Mouse (Mus musculus) embryonic facial prominence, embryonic 10.5 days (tissue): ENCODE data around the gene Rpn2. TPM values are rescaled to one million over a fixed set of nuclear protein-coding genes. Genes with fewer than 3 reads are reported as not detected.
A peak's percentile ranks its signal among the peaks of the same experiment; 100 is the strongest.

Source experiments
- DNase-seq: peaks from one replicate; pipeline ENCODE4 v3.0.0-alpha.2; 2017; ENCODE audit warnings: low spot score
- H3K27ac ChIP-seq: fragments of 300-500 bp; sonication (generic); replicated peaks from 2 replicates; pipeline ENCODE4 v1.5.1; 2016; ENCODE audit warnings: mild to moderate bottlenecking
- H3K27me3 ChIP-seq: fragments of 300-500 bp; sonication (generic); replicated peaks from 2 replicates; pipeline ENCODE4 v1.6.1; 2016; ENCODE audit warnings: low read depth, mild to moderate bottlenecking; ENCODE audit not compliant: poor library complexity, severe bottlenecking
- H3K36me3 ChIP-seq: fragments of 300-500 bp; sonication (generic); replicated peaks from 2 replicates; pipeline ENCODE4 v1.6.1; 2016; ENCODE audit warnings: mild to moderate bottlenecking, moderate library complexity
- H3K4me1 ChIP-seq: fragments of 300-500 bp; sonication (generic); 2 replicates; pipeline ENCODE4 v1.6.1; 2016
- H3K4me3 ChIP-seq: fragments of 300-500 bp; sonication (generic); 2 replicates; pipeline ENCODE4 v1.5.1; 2016; ENCODE audit warnings: mild to moderate bottlenecking, moderate library complexity
- H3K9me3 ChIP-seq: fragments of 300-500 bp; sonication (generic); 2 replicates; pipeline ENCODE4 v1.6.1; 2016; ENCODE audit warnings: mild to moderate bottlenecking
- WGBS: fragments of 180-500 bp; shearing (Covaris S2); methylation state at CpG from one replicate; pipeline ENCODE4 v1.1.7; 2016; 5-methylcytosine and 5-hydroxymethylcytosine counted together
- polyA plus RNA-seq: library from polyadenylated mRNA; unstranded; fragments of >200 nt; fragmentation: Nextera tagmentation; extraction: Ambion mirVana; gene quantifications from 2 replicates; pipeline ENCODE4 v1.2.1, GENCODE M21; 2016

Gene Rpn2
- polyA plus RNA-seq, 1 experiment from 2014 or later, result 266 TPM

GRCm38 (mm10) chr2:157288996-157289395 is 10.2 kb downstream of the Rpn2 start:
- no peak overlapping the region for H3K4me3 ChIP-seq
- H3K4me1 ChIP-seq, result peaks cover 11% of the 10 kb centered on the region
- peaks cover 100% of the 10 kb centered on the region for H3K36me3 ChIP-seq
- no peaks in the 10 kb centered on the region for H3K9me3 ChIP-seq
- no peak for DNase-seq
- no peak overlapping the region for H3K27ac ChIP-seq
- 89% methylated on average over 5 of the region's 5 CpGs for WGBS
- no peaks in the 10 kb centered on the region for H3K27me3 ChIP-seq

DNA sequence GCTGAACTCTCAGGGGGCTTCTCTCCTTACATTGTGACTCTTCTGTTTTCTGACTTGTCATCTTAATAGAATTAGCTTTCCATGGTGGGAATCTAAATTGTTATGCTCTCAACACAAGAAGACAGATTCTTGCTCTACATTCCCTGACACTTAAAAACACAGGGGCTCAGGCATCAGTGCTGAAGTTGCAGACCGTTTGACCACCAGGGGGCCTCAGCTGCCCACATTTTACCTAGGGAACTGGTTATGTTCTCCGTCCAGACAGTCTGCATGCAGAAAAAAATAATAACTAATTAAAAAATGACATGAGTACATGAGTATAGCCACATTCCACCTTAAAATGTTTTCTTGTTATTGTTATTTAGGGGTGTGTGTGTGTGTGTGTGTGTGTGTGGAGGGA is 13.3 kb downstream of the Rpn2 start:
- no peak overlapping the region for H3K27ac ChIP-seq
- H3K27me3 ChIP-seq, result no peaks in the 10 kb centered on the region
- peak; percentile 78 for DNase-seq
- peaks cover 100% of the 10 kb centered on the region for H3K36me3 ChIP-seq
- peaks cover 9% of the 10 kb centered on the region for H3K4me1 ChIP-seq
- H3K9me3 ChIP-seq, result no peaks in the 10 kb centered on the region
- no peak overlapping the region for H3K4me3 ChIP-seq
- WGBS, result 30% methylated on average over 2 of the region's 2 CpGs

DNA sequence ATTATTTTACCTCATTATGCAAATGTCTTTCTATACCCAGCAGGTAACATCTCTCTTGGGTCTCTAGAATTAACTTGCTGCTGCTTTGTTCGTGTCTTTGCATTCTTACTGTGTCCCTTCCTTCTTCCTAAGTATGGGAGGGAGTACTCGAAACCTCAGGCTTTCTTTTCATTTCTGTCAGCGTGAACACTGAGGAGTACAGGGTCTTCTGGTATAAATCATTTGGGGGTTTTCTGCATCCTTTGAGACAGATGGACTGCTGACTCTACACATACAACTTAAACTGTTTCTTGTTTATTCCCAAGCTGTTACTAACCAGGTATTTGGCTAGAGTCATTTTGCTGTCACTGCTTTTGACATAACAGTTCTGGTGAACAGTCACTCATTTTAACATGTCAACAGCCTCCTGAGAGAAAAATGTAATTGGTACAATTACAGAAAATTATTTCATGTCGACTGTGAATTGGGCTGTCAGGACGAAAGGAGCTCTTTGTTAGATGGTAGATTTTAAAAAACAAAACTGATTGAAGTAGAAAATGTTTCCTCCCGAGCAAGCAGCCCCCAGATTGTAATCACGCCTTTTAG is 17.4 kb downstream of the Rpn2 start:
- DNase-seq, result no peak
- Histone ChIP-seq H3K36me3 (peaks cover 99% of the 10 kb centered on the region), H3K9me3 (no peaks in the 10 kb centered on the region), H3K27ac (no peak overlapping the region), H3K27me3 (no peaks in the 10 kb centered on the region), H3K4me3 (no peak overlapping the region), H3K4me1 (peaks cover 8% of the 10 kb centered on the region; the same call in 1 of the 2 replicates)
- WGBS, result 68% methylated on average over 7 of the region's 7 CpGs

GRCm38 (mm10) chr2:157300051-157300450 is 21.2 kb downstream of the Rpn2 start:
- H3K36me3 ChIP-seq, result peaks cover 99% of the 10 kb centered on the region

GRCm38 (mm10) chr2:157303096-157303495 is 24.3 kb downstream of the Rpn2 start:
- Histone ChIP-seq H3K36me3 (peaks cover 98% of the 10 kb centered on the region), H3K27ac (no peak overlapping the region), H3K4me1 (0 out of 2 replicates have a peak, but pooled peaks cover 3% of the 10 kb centered on the region), H3K27me3 (no peaks in the 10 kb centered on the region), H3K4me3 (no peak overlapping the region), H3K9me3 (no peaks in the 10 kb centered on the region)
- no peak for DNase-seq
- 78% methylated on average over 9 of the region's 9 CpGs for WGBS

More at GRCm38 (mm10) chr2:157300051-157300450, 21.2 kb downstream of the Rpn2 start:
- no peak for DNase-seq
- 94% methylated on average over 6 of the region's 6 CpGs for WGBS
- H3K27ac ChIP-seq, result no peak overlapping the region
- H3K27me3 ChIP-seq, result no peaks in the 10 kb centered on the region
- no peaks in the 10 kb centered on the region for H3K9me3 ChIP-seq
- peaks cover 4% of the 10 kb centered on the region; the same call in 1 of the 2 replicates for H3K4me1 ChIP-seq
- no peak overlapping the region for H3K4me3 ChIP-seq

DNA sequence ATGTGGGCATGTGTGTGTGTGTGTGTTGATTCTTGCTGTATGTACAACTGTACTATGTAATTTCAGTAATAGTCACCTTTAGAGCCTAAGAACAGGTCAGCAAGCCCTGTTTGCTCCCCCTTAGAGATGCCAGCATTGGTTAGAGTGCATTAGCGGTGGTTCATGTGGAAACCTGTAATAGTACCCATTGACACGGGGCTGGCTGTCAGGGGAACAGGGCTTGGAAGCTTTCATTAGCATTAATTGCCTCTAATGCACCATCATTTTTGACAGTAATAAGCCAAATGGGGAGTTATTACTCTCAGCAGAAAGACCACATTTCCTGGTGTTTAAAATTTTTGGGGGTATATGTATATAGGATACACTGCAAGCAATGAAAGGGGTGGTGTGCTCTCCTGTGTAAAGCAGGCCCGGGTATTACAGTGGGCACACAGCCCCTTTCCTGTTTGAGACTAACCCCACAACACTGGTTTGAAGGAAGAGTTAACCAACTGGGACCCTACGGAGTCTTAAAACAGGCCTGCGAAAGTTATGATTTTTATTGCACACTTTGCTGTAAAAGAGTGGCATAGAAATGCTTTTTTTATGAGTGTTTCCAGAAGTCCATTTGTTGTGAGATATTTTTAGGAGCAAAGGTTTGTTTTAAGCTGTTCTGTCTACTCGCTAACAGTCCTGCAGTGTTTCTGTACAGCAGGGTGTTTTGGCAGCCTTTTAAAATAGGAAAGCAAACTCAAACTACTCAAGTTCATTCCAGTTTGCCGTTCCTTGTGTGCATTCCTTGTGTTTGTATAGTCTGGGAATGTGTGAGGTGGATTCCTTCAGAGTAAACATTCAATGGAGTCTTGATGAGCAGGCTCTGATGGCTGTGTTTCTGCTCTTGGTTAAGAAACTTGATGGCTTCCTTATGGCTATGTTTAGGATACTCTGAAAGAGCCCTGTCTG is 27.5 kb downstream of the Rpn2 start:
- H3K36me3 ChIP-seq, result peaks cover 99% of the 10 kb centered on the region
- H3K9me3 ChIP-seq, result no peaks in the 10 kb centered on the region
- no peak for DNase-seq
- 86% methylated on average over 7 of the region's 7 CpGs for WGBS
- H3K27ac ChIP-seq, result no peak overlapping the region
- 0 out of 2 replicates have a peak, but pooled peaks cover 3% of the 10 kb centered on the region for H3K4me1 ChIP-seq
- no peaks in the 10 kb centered on the region for H3K27me3 ChIP-seq
- no peak overlapping the region for H3K4me3 ChIP-seq

DNA sequence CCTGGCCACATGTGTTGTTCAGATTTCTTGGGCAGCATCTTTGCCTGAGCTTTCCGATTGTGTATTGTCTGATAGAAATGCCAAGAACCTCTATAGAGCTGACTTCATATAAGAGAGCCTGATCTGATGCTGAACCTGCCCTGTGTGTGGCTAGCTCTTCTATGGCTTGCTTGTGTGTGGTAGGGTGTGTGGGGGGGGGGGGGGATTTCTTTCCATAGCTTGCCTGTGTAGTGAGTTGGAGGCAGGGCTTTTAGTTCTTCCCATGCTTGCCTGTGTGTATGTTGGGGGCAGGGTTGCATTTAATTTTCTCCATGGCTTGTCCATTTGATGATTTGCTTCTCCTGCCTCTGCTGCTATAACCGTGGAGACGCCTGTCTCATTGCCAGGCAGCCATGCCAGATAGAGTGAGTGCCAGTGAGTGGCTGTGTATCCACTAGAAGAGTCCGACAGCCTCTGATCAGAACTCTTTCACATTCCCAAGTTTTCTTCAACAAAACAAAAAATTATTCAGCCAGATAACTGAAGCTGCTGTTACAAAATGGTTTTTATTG is 29.0 kb downstream of the Rpn2 start:
- peaks cover 99% of the 10 kb centered on the region for H3K36me3 ChIP-seq
- DNase-seq, result no peak
- no peaks in the 10 kb centered on the region for H3K27me3 ChIP-seq

GRCm38 (mm10) chr2:157308273-157308917 is 29.6 kb downstream of the Rpn2 start:
- Histone ChIP-seq H3K9me3 (no peaks in the 10 kb centered on the region), H3K36me3 (peaks cover 99% of the 10 kb centered on the region), H3K4me3 (no peak overlapping the region), H3K27me3 (no peaks in the 10 kb centered on the region), H3K4me1 (0 out of 2 replicates have a peak, but pooled peaks cover 3% of the 10 kb centered on the region), H3K27ac (no peak overlapping the region)
- DNase-seq, result no peak
- 93% methylated on average over 2 of the region's 2 CpGs for WGBS

More for the DNA sequence above, 29.0 kb downstream of the Rpn2 start:
- 0 out of 2 replicates have a peak, but pooled peaks cover 3% of the 10 kb centered on the region for H3K4me1 ChIP-seq
- WGBS, result 90% methylated on average over 4 of the region's 4 CpGs
- H3K4me3 ChIP-seq, result no peak overlapping the region
- H3K27ac ChIP-seq, result no peak overlapping the region
- no peaks in the 10 kb centered on the region for H3K9me3 ChIP-seq

DNA sequence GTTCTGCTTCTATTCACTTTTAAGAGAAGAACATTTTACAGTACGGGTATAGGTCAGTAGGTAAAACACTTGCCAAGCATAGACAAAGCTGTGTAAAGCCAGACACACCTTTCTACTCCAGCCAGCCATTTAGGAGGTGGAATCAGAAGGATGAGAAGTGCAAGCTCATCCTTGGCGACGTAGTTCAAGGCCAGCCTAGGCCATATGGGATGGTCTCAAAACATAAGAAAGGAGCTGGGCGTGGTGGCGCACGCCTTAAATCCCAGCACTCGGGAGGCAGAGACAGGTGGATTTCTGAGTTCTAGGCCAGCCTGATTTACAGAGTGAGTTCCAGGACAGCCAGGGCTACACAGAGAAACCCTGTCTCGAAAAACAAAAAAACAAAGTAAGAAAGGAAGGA is 30.8 kb downstream of the Rpn2 start:
- DNase-seq, result no peak
- Histone ChIP-seq H3K36me3 (peaks cover 99% of the 10 kb centered on the region), H3K27ac (no peak overlapping the region), H3K4me1 (0 out of 2 replicates have a peak, but pooled peaks cover 3% of the 10 kb centered on the region), H3K4me3 (no peak overlapping the region), H3K27me3 (no peaks in the 10 kb centered on the region), H3K9me3 (no peaks in the 10 kb centered on the region)
- 94% methylated on average over 8 of the region's 8 CpGs for WGBS

GRCm38 (mm10) chr2:157310963-157311637 is 32.3 kb downstream of the Rpn2 start:
- WGBS, result 87% methylated on average over 6 of the region's 6 CpGs

GRCm38 (mm10) chr2:157313718-157314117 is 34.9 kb downstream of the Rpn2 start:
- 87% methylated on average over 3 of the region's 3 CpGs for WGBS
- no peaks in the 10 kb centered on the region for H3K4me1 ChIP-seq
- H3K27me3 ChIP-seq, result no peaks in the 10 kb centered on the region
- 0 out of 2 replicates have a peak overlapping the region, but pooled peaks have one; percentile 30 for H3K27ac ChIP-seq
- peaks cover 100% of the 10 kb centered on the region for H3K36me3 ChIP-seq
- DNase-seq, result no peak
- H3K4me3 ChIP-seq, result no peak overlapping the region
- no peaks in the 10 kb centered on the region for H3K9me3 ChIP-seq

More at GRCm38 (mm10) chr2:157310963-157311637, 32.3 kb downstream of the Rpn2 start:
- Histone ChIP-seq H3K4me3 (no peak overlapping the region), H3K4me1 (no peaks in the 10 kb centered on the region), H3K27ac (no peak overlapping the region), H3K9me3 (no peaks in the 10 kb centered on the region), H3K27me3 (no peaks in the 10 kb centered on the region), H3K36me3 (peaks cover 100% of the 10 kb centered on the region)
- DNase-seq, result no peak

DNA sequence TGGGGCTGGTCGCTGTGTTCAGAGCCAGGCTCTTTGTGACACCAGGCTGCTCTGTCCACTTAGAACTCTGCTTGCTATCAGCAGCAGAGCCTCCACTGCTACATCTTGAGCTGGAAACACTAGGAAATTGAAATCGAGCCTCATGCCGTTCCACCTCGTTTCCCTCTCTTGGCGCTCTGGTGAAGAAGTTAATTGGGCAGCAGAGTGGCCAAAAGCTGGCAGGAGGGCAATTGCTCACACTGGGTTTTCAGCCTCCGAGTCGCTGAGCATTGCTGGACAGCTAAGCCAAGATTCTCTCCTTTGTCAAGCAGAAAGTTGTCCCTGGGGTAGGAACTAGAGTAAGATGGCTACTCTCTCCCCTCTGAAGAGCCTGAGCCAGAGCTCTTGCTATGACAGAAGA is 35.5 kb downstream of the Rpn2 start:
- no peak for DNase-seq
- peaks cover 100% of the 10 kb centered on the region for H3K36me3 ChIP-seq
- no peaks in the 10 kb centered on the region for H3K9me3 ChIP-seq
- H3K27ac ChIP-seq, result no peak overlapping the region
- H3K27me3 ChIP-seq, result no peaks in the 10 kb centered on the region
- H3K4me1 ChIP-seq, result no peaks in the 10 kb centered on the region
- no peak overlapping the region for H3K4me3 ChIP-seq
- WGBS, result 81% methylated on average over 7 of the region's 7 CpGs
